Mouse (Mus musculus) olfactory bulb, adult 2 months (tissue): ENCODE results near the gene Drd5.

Experiments used
- CTCF ChIP-seq: fragments of 200-500 bp; IDR thresholded peaks from 2 replicates; pipeline ENCODE4 v1.5.1; 2012; ENCODE audit warnings: low read depth, mild to moderate bottlenecking, low read length, moderate library complexity; ENCODE audit not compliant: insufficient read depth
- POLR2A ChIP-seq: fragments of 200-500 bp; IDR thresholded peaks from 2 replicates; pipeline ENCODE4 v1.6.1; 2012; ENCODE audit warnings: mild to moderate bottlenecking, low read depth, low read length, moderate library complexity; ENCODE audit not compliant: insufficient read depth

DNA sequence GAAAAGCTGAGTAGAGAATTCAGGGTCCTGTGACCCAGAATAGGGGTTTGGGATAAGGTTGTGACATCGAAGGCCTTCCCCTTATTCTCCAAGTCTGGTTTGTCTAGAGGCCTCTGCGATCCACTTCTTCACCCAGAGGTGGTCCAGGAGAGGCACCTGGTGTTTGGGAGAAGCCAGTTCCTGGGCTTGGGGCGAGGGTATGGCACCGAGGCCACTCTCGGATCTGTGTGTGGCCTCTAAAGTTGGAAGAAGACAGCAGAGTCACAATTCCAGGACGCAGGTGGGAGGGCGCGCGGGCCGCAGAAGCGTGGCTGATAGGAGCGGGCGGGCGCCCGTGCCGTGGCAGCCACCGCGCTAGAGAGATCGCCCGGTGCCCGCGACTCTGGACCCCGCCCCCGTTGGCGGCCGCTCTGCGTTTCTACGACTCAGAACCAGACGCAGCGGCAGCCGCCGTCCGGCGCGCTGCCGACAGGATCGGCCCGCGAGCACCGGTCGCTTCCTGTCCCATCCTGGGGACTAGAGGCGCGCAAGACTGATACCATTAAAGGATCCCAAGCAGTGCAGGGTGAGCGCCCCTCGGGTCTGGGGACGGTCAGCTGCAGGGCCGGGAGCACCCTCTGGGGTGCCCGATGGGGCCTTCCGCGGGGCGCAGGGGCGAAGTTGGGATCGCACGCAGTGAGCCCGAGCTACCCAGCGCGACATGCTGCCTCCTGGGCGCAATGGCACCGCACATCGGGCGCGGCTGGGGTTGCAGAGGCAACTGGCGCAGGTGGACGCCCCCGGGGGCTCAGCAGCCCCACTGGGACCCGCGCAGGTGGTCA is at the start of gene Drd5:
- no peak for TF ChIP-seq CTCF
- no peak for TF ChIP-seq POLR2A
